Mouse (Mus musculus) CH12.LX (cell line): ENCODE measurements around the gene Tmem209.

ENCODE experiments used
- EP300 ChIP-seq: IDR thresholded peaks from 2 replicates; pipeline ENCODE4 v1.6.1; 2011; ENCODE audit warnings: low read length, improper control_type of control experiment
- GABPA ChIP-seq: IDR thresholded peaks from 2 replicates; pipeline ENCODE4 v1.6.1; 2012; ENCODE audit warnings: low read depth, low read length, improper control_type of control experiment, inconsistent platforms; ENCODE audit not compliant: insufficient replicate concordance
- KAT2A ChIP-seq: IDR thresholded peaks from 2 replicates; pipeline ENCODE4 v1.6.1; 2012; ENCODE audit warnings: low read length, improper control_type of control experiment, inconsistent platforms; ENCODE audit not compliant: insufficient replicate concordance
- TCF12 ChIP-seq: IDR thresholded peaks from 2 replicates; pipeline ENCODE4 v1.6.1; 2014; ENCODE audit warnings: low read depth, mild to moderate bottlenecking, inconsistent platforms, low read length, improper control_type of control experiment

DNA sequence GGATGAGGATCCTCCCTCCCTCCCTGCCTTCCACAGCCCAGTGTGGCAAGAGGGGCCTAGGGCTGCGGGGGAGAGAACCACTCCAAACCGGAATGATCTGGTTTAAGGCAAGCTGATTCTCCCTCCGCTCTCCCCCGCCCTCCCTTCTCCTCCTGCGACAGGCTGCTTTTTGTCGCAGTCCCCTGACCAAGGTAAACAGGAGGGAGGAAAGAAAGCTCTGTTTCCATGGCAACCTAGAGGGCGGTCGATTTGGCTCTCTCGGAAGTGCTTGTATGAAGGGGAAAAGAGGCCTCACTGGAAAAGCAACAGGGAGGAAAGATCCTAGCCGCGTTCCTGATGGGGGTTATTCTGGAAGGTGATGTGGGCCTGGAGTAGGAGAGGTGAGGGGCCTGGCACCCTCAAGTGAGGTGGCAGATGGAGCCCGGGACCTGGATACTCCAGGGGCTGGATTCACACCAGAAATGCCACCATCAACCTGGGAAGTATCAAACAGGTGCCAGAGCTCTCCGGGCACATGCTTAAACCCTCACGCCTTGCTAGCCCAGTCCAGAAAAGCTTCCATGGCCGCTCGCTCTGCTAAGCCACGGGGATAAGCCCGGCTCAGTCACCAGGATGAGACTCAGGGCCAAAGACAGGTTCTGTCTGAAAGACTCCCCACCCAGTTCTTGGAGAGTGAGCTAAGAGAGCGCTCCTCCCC is 48.7 kb downstream of the Tmem209 start:
- TF ChIP-seq TCF12 (no peak), KAT2A (no peak), EP300 (no peak), GABPA (no peak)
